Mouse (Mus musculus): ENCODE results near the gene Sp100. TPM values are rescaled to one million over a fixed set of nuclear protein-coding genes. Genes with fewer than 3 reads are reported as not detected.
"Not testable (repeated sequence)": the region's sequence is repeated elsewhere in the genome, so short reads cannot be mapped to it uniquely, and the experiment has no call there.

Sp100 gene
- total RNA-seq (2021): 13.2 and 35.0 TPM in 2 replicates
- long read RNA-seq, experiment 1, partial matches to known transcripts: 1 of 8 reads
- long read RNA-seq, experiment 1, other reads (novel, unspliced or antisense): 5 of 8 reads
- long read RNA-seq, experiment 2, partial matches to known transcripts: 0 of 4 reads
- long read RNA-seq, experiment 2, other reads (novel, unspliced or antisense): 2 of 4 reads

DNA sequence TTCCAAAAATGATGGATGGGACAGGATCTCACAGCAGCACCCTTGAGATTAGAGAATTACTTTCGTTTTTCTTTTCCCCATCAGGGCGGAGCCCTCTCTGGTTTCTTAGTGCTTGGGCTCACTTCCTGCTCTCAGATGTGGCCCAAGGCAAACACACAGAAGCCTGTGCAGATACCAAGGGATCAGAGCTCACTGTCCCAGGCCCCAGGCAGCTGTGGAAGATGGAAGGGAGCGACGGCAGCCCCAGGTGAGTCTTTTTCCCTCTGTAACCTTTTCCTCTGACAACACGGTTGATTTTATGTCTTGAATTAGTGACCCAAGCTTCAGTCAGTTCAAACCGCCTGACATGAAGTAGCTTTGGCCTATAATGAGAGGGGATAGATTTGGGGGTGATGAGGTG, at the start of gene Sp100:
Gene Sp100 (plus strand): TSS at position 108 of the 400 bp plus-strand sequence.
- DNase-seq: peak; percentile 21

- not testable (repeated sequence) for DNase-seq
Observed at GRCm38 (mm10) chr1:85600078-85600477, 49.7 kb upstream of the Sp100 start, which contains the start of gene Sp140. TSS of gene Sp140 (plus strand) at chr1:85600378.

GRCm38 (mm10) chr1:85600794-85601193, 49.0 kb upstream of the Sp100 start:
- peak; percentile 20 for DNase-seq

GRCm38 (mm10) chr1:85604341-85604740, 45.4 kb upstream of the Sp100 start:
- DNase-seq: not testable (repeated sequence)

- not testable (repeated sequence) for DNase-seq
Observed at GRCm38 (mm10) chr1:85608361-85608760, 41.4 kb upstream of the Sp100 start.

GRCm38 (mm10) chr1:85610581-85610980, 39.2 kb upstream of the Sp100 start:
- DNase-seq: not testable (repeated sequence)

DNA sequence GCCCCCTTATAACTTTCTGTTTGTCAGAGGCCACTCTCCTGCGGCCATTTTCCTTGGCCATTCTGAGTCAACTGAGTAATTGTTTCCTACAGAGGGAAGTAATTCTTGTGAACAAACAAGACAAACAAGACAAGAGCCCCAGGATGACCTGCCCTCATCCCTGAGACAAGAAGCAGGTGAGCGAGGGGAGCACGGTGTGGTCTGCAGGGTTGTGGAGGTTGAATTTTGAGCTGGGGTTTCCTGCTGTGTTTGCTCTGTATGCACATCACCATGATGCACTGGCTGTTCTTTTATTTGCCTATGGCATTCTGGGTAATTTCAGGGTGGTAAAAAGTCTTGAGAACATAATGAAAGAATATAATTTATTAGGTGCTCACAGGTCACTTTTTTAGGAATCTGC, 34.7 kb upstream of the Sp100 start:
- not testable (repeated sequence) for DNase-seq

- DNase-seq: not testable (repeated sequence)
Observed at GRCm38 (mm10) chr1:85615819-85616218, 34.0 kb upstream of the Sp100 start.

- DNase-seq: not testable (repeated sequence)
Observed at GRCm38 (mm10) chr1:85617161-85617560, 32.6 kb upstream of the Sp100 start.

- DNase-seq: not testable (repeated sequence)
Observed at GRCm38 (mm10) chr1:85618689-85619088, 31.1 kb upstream of the Sp100 start.

DNA sequence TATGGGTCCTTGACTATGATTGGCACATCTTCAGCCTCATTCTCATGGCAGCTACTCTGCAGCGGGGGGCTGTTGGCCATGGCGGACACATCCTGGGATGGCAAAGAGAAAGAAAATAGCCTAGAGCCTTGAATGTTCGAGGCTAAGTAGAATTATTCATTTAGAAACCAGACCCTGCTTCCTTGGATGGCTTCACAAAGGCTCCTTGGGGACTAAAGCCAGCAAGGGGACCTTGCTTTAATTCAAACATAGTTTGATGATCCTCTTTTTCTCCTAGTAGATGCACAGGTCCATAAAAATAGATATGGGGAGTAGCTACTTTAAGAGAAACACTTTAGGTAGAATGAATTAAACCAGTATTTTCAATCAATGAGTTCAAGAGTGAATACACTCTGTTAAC, 12.9 kb upstream of the Sp100 start:
- DNase-seq: not testable (repeated sequence)

DNA sequence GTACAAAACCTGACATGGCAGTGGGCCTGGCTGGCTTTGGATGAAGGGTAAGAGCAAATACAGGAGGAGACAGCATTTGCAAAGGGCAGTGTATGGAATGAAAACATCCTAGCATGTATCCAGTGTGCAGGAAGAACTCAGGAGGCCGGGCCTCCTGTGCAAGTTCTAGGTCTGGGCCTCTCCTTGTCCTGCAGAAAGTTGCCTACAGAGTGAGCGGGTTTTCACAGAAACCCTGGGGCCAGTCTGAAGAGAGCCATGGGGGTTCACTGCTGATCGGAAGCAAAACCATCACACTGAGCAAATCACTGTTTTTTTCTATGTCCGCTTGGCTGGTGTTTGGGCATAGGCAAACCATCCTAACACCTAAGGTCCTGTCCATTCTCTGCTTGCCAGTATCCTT, 11.6 kb upstream of the Sp100 start:
- DNase-seq: not testable (repeated sequence)

DNA sequence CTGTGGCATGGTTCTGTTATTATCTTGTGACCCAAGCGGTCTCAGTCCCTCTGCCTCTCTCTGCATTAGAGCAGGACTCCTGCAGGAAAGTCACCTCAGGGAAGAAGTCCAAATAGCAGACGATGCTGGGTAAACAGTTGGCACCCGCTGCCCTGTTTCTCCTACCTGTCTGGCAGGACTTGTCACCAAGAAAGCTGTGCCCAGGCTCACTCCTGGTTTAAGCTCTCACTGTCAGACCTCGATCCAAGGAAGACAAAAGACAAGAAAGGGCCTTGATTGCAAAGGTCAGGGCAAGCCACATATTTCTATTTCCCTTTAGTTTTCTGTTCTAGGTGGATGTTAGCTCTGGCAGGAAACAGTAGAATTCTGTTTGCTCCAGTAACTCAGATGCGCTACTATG, 736 bp downstream of the Sp100 start:
- DNase-seq: not testable (repeated sequence)

DNA sequence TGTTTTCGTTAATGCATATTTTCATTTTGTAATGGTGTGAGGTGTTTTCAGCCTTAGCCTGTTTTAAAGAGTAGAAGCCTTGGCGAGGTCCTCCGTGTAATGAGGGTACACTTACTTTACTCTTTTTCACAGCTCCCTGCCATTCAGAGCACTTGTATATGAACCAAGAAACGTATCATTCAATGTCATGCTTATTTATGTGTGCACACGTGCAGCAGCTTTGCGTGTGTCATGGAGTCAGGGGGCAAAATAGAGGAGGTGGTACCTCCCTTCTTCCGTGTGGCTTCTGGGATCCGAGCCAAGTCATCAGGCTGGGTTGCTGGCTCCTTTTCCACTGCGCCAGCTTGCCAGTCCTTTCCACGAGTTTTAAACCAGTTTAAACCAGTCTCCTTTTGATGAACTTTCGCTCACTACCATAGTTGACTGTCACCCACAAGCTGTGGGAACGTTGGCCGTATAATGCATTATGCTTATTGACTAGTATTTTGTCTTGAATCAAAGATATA, 2.0 kb downstream of the Sp100 start:
- not testable (repeated sequence) for DNase-seq

DNA sequence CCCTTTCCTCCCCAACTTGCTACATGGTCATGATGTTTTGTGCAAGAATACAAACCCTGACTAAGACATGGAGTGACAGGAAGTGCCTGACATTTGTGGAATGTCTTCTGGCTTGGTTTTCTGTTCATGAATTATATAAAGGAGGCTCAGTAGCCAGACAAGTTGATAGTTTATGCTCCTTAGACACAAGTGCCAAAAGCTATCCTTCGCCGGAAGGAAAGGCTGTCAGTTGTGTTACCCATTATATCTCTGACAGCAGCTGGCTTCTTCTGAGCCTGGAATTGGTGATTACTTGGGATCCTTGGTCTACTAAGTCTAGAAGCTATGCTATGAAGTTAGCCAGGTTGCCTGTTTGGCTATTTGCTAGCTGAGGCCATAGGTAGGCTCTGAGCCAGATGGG, 7.4 kb downstream of the Sp100 start:
- not testable (repeated sequence) for DNase-seq

GRCm38 (mm10) chr1:85664266-85664665, 14.5 kb downstream of the Sp100 start:
- DNase-seq: no peak

DNA sequence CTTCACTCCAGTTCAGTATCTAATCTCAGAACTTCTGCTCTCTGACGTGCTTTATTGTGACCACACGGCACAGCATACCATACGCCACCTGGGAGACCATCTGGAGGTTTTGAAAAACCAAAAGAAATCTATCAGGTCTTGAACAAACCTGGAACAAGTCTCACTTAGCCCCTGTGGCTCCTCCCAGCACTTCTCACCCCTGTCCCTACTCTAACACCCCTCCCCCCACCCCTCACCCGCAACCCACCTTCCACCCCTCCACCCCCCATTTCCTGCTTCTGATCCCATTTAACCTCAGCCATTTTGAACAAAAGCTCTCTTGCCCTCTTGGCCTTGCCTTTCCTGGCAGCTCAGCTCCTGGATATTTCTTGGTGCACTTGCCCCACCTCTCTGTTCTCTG, 30.4 kb downstream of the Sp100 start:
- DNase-seq: peak; percentile 11

- no peak for DNase-seq
Observed at GRCm38 (mm10) chr1:85686666-85687065, 36.9 kb downstream of the Sp100 start.

- peak; percentile 10 for DNase-seq
Observed at GRCm38 (mm10) chr1:85687346-85687745, 37.6 kb downstream of the Sp100 start.

- no peak for DNase-seq
Observed at GRCm38 (mm10) chr1:85690544-85690943, 40.8 kb downstream of the Sp100 start.

GRCm38 (mm10) chr1:85692281-85692680, 42.5 kb downstream of the Sp100 start:
- peak; percentile 72 for DNase-seq

DNA sequence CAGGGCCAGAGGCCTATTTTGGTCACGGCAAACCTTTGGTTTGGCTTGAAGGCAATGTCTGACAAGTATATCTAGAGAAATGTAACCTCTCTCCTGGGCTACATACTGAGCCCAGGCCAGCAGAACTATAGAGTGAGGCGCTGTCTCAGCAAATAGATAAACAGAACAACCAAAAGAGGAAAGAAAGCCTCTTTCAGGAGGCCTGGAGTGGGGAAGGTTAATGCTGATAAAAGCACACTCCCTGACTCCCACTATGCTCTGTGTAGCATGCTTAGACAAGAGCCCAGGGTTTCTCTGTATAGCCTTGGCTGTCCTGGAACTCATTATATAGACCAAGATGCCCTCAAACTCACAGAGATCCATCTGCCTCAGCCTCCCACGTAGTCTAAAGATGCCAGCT, 43.5 kb downstream of the Sp100 start:
- no peak for DNase-seq

DNA sequence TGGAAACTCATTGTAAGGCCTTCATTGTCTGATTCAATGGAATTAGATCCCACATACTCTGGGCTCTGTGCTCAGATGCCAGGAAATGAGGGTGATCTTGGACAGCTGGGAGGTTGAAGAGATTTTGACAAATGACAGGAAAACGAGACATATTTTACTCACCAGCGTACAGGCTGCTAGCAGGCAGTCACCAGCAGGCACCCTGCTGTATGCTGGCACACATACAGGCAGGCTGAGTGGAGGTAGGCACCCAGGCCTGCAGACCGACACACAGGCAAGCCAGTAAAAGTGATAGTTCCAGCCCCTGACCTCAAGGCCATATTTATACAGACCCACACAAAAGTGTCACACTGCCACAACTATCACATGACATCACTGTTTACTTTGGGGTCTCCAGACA, 45.9 kb downstream of the Sp100 start:
- no peak for DNase-seq

Data from adrenal gland, postnatal 14 days (tissue).